Mouse (Mus musculus) midbrain, embryonic 11.5 days (tissue): Measurements from ENCODE around the gene Rpap3. TPM values are rescaled to one million over a fixed set of nuclear protein-coding genes. Genes with fewer than 3 reads are reported as not detected.

Experiments
- ATAC-seq: fragments of 200-750 bp; cut with Nextera tagmentation; 2 replicates; pipeline ENCODE4 v1.8.0; 2017; ENCODE audit warnings: moderate TSS enrichment, moderate library complexity; ENCODE audit not compliant: low FRiP score
- DNase-seq: peaks from one replicate; pipeline ENCODE4 v3.0.0; 2015; ENCODE audit warnings: low spot score; ENCODE audit errors: missing footprints
- H3K27ac ChIP-seq: fragments of 300-500 bp; sonication (generic); 2 replicates; pipeline ENCODE4 v1.5.1; 2014; ENCODE audit warnings: low read depth, low read length
- H3K27me3 ChIP-seq: fragments of 300-500 bp; sonication (generic); 2 replicates; pipeline ENCODE4 v1.6.1; 2014; ENCODE audit warnings: mild to moderate bottlenecking, low read length, moderate library complexity, mixed read lengths; ENCODE audit not compliant: control insufficient read depth, insufficient read depth
- H3K36me3 ChIP-seq: fragments of 300-500 bp; sonication (generic); 2 replicates; pipeline ENCODE4 v1.6.1; 2014; ENCODE audit warnings: mild to moderate bottlenecking, low read length, moderate library complexity, mixed read lengths; ENCODE audit not compliant: control insufficient read depth, insufficient read depth
- H3K4me1 ChIP-seq: fragments of 300-500 bp; sonication (generic); 2 replicates; pipeline ENCODE4 v1.6.1; 2014; ENCODE audit warnings: low read length; ENCODE audit not compliant: control insufficient read depth, insufficient read depth
- H3K4me2 ChIP-seq: fragments of 300-500 bp; sonication (generic); 2 replicates; pipeline ENCODE4 v1.6.1; 2014; ENCODE audit warnings: mild to moderate bottlenecking, moderate library complexity
- H3K4me3 ChIP-seq: fragments of 300-500 bp; sonication (generic); 2 replicates; pipeline ENCODE4 v1.5.1; 2014; ENCODE audit warnings: low read depth, low read length
- H3K9ac ChIP-seq: fragments of 300-500 bp; sonication (generic); 2 replicates; pipeline ENCODE4 v1.6.1; 2014; ENCODE audit warnings: low read length
- H3K9me3 ChIP-seq: fragments of 300-500 bp; sonication (generic); 2 replicates; pipeline ENCODE4 v1.6.1; 2016; ENCODE audit warnings: low read length; ENCODE audit not compliant: control insufficient read depth
- WGBS: fragments of 180-500 bp; shearing (Covaris S2); extraction: QIAGEN DNeasy Blood & Tissue Kit; methylation state at CpG from one replicate; pipeline ENCODE4 v1.1.7; 2014; 5-methylcytosine and 5-hydroxymethylcytosine counted together
- polyA plus RNA-seq: library from polyadenylated mRNA; unstranded; fragments of >200 nt; fragmentation: Nextera tagmentation; extraction: Ambion mirVana; gene quantifications from 2 replicates; pipeline ENCODE4 v1.2.1, GENCODE M21; 2014

Rpap3 gene
- polyA plus RNA-seq, 1 experiment from 2014 or later = 56.4 TPM

DNA sequence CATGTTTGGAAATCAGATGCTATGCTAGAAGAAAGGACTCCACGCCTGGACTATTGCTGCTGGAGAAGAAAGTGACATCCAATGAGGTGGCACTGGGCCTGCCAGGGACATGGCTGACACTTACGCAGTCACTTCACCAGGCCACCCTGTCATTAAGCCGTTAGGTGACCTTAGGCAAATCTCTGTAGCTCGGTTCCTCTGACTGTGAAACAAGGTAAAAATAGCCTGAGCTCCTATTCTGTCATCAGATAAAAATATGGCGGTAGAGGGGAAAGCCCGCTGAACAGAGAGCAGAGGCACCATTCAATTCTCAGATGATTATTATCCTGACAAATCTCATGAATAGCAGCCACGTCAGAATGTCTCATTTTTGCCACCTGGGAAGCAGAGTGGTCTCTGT, 36.4 kb upstream of the Rpap3 start:
- Histone ChIP-seq H3K36me3 (no peaks in the 10 kb centered on the region), H3K27me3 (no peaks in the 10 kb centered on the region), H3K4me3 (no peak overlapping the region), H3K4me2 (no peak overlapping the region), H3K9ac (no peak overlapping the region), H3K9me3 (no peaks in the 10 kb centered on the region), H3K4me1 (no peaks in the 10 kb centered on the region), H3K27ac (no peak overlapping the region)
- DNase-seq (no peak), ATAC-seq (no peak)
- 63% methylated on average over 7 of the region's 7 CpGs for WGBS

DNA sequence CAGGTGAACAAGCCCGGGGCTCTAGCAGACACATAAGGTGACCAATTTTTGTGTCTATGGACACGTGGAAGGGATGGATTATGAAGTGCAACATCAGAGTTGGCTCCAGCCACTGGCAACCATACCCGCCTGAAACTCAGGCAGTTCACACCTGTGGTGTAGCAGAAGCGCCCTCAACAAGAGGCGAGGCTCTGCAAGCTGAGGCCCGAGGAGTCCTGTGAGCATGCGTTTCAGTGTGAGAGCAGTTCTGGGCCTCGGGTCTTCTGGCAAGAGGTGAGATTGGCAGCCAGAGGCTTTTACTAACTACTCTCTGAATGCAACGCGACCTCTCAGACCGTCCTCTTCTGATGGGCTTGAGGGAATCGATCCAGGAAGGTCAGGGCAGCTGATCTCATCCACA, 36.0 kb upstream of the Rpap3 start:
- 83% methylated on average over 12 of the region's 12 CpGs for whole genome bisulfite sequencing
- DNase-seq = no peak
- H3K4me2 ChIP-seq = no peak overlapping the region
- no peak overlapping the region for H3K4me3 ChIP-seq
- H3K36me3 ChIP-seq = no peaks in the 10 kb centered on the region
- no peak overlapping the region for H3K9ac ChIP-seq
- no peak for ATAC-seq
- no peak overlapping the region for H3K27ac ChIP-seq
- H3K27me3 ChIP-seq = no peaks in the 10 kb centered on the region
- no peaks in the 10 kb centered on the region for H3K9me3 ChIP-seq
- H3K4me1 ChIP-seq = no peaks in the 10 kb centered on the region

DNA sequence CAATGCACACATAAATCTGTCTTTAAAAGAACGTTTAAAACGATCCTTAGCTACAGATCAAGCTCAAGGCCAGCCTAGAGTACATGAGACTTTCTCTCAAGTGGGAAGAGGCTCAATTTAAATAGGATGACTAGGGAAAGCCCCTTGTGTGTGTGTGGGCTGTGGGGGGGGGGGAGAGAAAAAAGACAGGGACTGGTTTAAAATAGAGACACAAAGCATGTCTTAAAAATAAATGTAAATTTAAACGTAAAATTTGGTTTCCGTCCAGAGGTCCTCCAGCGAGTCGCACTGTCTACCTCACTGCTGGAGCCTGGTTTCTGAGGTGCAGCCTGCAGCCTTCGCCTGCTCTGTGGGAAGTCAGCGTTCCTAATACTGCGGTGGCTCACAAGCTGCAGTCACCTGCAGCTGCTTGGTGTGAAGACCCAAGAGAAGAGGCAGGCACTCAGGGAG, 34.7 kb upstream of the Rpap3 start:
- Histone ChIP-seq H3K4me2 (no peak overlapping the region), H3K27ac (no peak overlapping the region), H3K4me1 (no peaks in the 10 kb centered on the region), H3K4me3 (no peak overlapping the region), H3K9me3 (no peaks in the 10 kb centered on the region), H3K27me3 (no peaks in the 10 kb centered on the region), H3K9ac (no peak overlapping the region), H3K36me3 (no peaks in the 10 kb centered on the region)
- DNase-seq (no peak), ATAC-seq (no peak)
- 82% methylated on average over 9 of the region's 9 CpGs for WGBS

DNA sequence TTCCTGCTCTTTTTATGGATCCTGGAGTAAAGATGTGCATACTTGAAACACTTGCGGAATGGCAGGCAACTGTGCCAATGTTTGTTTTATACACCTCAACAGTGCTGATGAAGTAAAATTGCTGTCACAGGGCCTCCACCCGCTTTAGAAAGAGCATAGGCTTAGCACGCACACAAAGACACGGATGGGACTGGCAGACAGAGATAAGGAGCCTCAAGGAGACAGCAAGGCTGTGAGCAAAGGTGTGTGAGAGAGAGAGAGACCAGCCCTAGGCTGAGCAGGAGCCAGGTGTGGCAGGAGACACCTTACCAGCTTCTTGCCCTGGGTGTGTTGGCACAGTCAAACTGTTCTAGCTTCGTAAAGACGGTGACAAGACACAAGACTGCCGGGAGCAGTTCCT, 33.3 kb upstream of the Rpap3 start:
- H3K27me3 ChIP-seq = no peaks in the 10 kb centered on the region
- no peak overlapping the region for H3K9ac ChIP-seq
- no peak overlapping the region for H3K4me2 ChIP-seq
- no peaks in the 10 kb centered on the region for H3K9me3 ChIP-seq
- no peak for ATAC-seq
- H3K4me1 ChIP-seq = no peaks in the 10 kb centered on the region
- no peak overlapping the region for H3K4me3 ChIP-seq
- no peak overlapping the region for H3K27ac ChIP-seq
- 91% methylated on average over 7 of the region's 7 CpGs for WGBS
- no peak for DNase-seq
- no peaks in the 10 kb centered on the region for H3K36me3 ChIP-seq

DNA sequence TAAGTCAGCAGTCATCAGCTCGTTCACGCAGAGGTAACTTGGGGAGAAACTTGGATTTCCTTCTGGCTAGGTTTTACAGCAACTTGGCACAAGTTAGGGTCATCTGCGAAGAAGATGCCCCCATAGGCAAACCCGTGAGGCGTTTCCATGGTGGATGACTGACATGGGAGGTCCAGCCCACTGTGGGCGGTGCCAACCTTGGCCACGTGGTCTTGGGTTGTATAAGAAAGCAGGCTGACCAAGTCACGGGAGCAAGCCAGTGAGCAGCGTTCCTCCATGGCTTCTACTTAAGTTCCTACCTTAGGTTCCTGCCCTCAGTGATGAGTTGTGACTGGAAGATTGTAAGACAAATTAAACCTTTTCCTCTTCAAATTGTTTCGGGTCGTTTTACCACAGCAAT, 26.4 kb upstream of the Rpap3 start:
- H3K4me3 ChIP-seq = no peak overlapping the region
- H3K27ac ChIP-seq = no peak overlapping the region
- H3K27me3 ChIP-seq = no peaks in the 10 kb centered on the region
- no peaks in the 10 kb centered on the region for H3K36me3 ChIP-seq
- no peaks in the 10 kb centered on the region; the same call in 1 of the 2 replicates for H3K9me3 ChIP-seq
- H3K9ac ChIP-seq = no peak overlapping the region
- DNase-seq (no peak), ATAC-seq (no peak)
- no peak overlapping the region for H3K4me2 ChIP-seq
- H3K4me1 ChIP-seq = no peaks in the 10 kb centered on the region
- 93% methylated on average over 11 of the region's 11 CpGs for WGBS

DNA sequence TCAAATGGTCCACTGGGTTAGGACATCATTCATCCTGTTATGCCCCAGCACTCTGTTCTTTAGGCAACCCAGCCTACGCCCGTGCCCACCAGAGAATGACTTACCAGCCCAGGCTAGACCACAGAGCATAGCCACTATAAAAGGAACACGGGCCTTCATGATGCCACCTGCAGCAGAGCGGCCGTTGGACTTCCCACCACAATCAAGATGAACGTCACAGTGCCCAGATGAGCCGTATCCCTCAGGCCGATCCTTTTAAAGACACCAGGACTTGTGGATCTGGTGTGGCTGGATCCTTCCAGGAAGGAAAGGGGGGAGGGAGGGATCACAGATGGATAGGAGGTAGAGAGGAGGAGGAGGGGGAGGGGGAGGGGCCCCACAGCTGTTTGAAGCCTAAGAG, 25.5 kb upstream of the Rpap3 start, which contains the start of gene Endou:
Endou (minus strand) TSS at position 229 of the 400 bp plus-strand sequence.
- WGBS = 92% methylated on average over 8 of the region's 8 CpGs
- Histone ChIP-seq H3K36me3 (no peaks in the 10 kb centered on the region), H3K9ac (no peak within 1 kb of the TSS), H3K9me3 (no peaks in the 10 kb centered on the region; the same call in 1 of the 2 replicates), H3K4me1 (no peaks in the 10 kb centered on the region), H3K4me3 (no peak within 1 kb of the TSS), H3K27me3 (no peaks in the 10 kb centered on the region), H3K27ac (no peak within 1 kb of the TSS), H3K4me2 (no peak within 1 kb of the TSS)
- ATAC-seq (no peak), DNase-seq (no peak)

DNA sequence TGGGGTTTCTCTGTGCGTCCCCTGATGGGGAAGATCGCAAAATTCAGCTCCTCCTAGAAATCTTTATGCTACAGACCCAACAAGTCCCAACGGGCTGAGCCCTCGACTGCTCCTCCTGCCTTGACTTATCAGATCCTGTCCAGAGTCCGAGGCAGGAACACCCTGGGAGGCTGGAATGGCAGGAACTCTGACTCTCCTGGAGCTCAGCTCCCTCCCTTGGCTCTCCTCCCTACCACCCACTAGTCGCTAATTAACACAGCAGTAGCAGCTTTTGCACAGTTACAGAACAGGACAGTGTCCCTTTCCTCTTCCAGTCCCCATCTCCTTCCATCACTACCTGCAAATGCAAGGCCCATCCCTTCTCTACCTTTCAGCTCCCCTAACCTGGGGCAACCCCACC, 24.7 kb upstream of the Rpap3 start:
- Histone ChIP-seq H3K27me3 (no peaks in the 10 kb centered on the region), H3K9ac (no peak overlapping the region), H3K4me3 (no peak overlapping the region), H3K4me1 (no peaks in the 10 kb centered on the region), H3K36me3 (no peaks in the 10 kb centered on the region), H3K4me2 (no peak overlapping the region), H3K9me3 (no peaks in the 10 kb centered on the region; the same call in 1 of the 2 replicates), H3K27ac (no peak overlapping the region)
- 59% methylated on average over 6 of the region's 6 CpGs for whole genome bisulfite sequencing
- ATAC-seq = no peak
- no peak for DNase-seq

DNA sequence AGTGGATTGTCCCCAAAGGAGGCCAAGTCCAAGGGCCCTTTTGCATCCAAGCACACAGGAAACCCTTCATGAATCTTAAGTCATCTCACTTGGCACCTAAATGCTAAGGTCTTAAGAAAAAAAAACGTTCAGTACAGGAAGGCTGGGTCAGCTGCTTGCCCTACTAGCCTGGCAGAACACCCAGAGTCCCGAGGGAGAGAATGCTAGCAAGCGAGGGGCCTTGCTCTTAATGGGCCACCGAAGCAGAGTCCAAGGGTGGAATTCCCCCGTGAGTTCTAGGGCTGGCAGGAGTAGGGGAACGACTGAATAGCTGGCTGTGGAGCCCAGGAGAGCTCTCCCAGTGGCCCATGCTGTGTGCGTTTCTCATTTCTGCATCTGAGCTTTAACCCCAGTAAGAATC, 23.2 kb upstream of the Rpap3 start:
- no peaks in the 10 kb centered on the region for H3K27me3 ChIP-seq
- H3K9me3 ChIP-seq = no peaks in the 10 kb centered on the region; the same call in 1 of the 2 replicates
- H3K4me3 ChIP-seq = no peak overlapping the region
- no peak overlapping the region for H3K27ac ChIP-seq
- ATAC-seq (no peak), DNase-seq (no peak)
- no peak overlapping the region for H3K4me2 ChIP-seq
- H3K36me3 ChIP-seq = no peaks in the 10 kb centered on the region
- no peak overlapping the region for H3K9ac ChIP-seq
- H3K4me1 ChIP-seq = no peaks in the 10 kb centered on the region
- WGBS = 65% methylated on average over 7 of the region's 7 CpGs

DNA sequence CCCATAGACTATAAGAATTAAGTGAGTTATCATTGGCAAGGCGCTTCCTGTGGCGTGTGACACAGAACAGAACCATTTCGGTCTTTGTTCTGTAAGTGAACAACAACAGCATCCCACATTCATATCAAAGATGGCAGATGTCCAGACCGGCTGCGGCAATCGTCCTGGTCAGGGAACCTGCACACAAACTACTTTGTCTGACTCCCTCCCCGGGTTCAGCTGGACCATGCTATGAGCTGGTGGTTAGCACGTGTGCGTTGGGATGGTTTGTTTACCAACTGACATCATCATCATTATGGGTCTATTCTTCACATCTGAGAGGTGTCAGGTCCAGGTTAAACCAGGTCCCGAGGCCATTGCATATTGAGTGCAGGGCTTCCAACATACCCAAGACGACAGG, 22.8 kb upstream of the Rpap3 start:
- Histone ChIP-seq H3K9me3 (no peaks in the 10 kb centered on the region; the same call in 1 of the 2 replicates), H3K4me2 (no peak overlapping the region), H3K27me3 (no peaks in the 10 kb centered on the region), H3K4me3 (no peak overlapping the region), H3K36me3 (no peaks in the 10 kb centered on the region), H3K9ac (no peak overlapping the region), H3K27ac (no peak overlapping the region), H3K4me1 (no peaks in the 10 kb centered on the region)
- no peak for ATAC-seq
- no peak for DNase-seq
- 90% methylated on average over 11 of the region's 11 CpGs for WGBS

DNA sequence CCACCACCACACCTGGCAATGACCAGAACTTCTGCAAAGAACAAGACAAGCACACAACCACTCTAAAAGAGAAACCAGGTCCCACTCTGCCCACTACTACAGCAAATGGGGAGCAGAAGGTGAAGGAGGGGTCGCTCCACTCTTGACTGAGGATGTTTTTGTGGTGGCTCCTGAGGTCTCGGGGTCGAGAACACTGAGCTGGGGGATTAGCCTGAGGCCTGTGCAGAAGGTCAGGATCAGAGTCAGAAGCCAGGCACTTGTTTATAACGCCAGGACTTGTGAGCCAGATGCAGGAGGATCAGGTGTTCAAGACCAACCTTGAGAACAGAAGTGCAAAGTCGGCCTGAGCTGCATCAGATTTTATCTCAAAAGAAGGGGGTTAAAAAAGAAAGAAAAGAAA, 21.9 kb upstream of the Rpap3 start:
- H3K27ac ChIP-seq = no peak overlapping the region
- H3K36me3 ChIP-seq = no peaks in the 10 kb centered on the region
- WGBS = 67% methylated on average over 5 of the region's 5 CpGs
- no peaks in the 10 kb centered on the region for H3K27me3 ChIP-seq
- no peaks in the 10 kb centered on the region for H3K4me1 ChIP-seq
- no peak overlapping the region for H3K9ac ChIP-seq
- H3K4me3 ChIP-seq = no peak overlapping the region
- no peak overlapping the region for H3K4me2 ChIP-seq
- no peaks in the 10 kb centered on the region; the same call in 1 of the 2 replicates for H3K9me3 ChIP-seq
- ATAC-seq = no peak
- no peak for DNase-seq
